Mouse (Mus musculus): ENCODE results near the gene 4930519G04Rik. TPM values are rescaled to one million over a fixed set of nuclear protein-coding genes. Genes with fewer than 3 reads are reported as not detected.
A peak's percentile ranks its signal among the peaks of the same experiment; 100 is the strongest.
"Not testable (repeated sequence)": the region's sequence is repeated elsewhere in the genome, so short reads cannot be mapped to it uniquely, and the experiment has no call there.

Gene 4930519G04Rik
- total RNA-seq (2021) = not detected
- long read RNA-seq, experiment 1 = 0 reads
- long read RNA-seq, experiment 2 = 0 reads

- intact Hi-C loops (cut with DNase I; ENCODE audit: low total_unique reads); DNase-seq: not testable (repeated sequence)
Observed at GRCm38 (mm10) chr5:114853364-114853763, at the start of gene 4930519G04Rik. Gene 4930519G04Rik (plus strand): TSS chr5:114853664.

DNA sequence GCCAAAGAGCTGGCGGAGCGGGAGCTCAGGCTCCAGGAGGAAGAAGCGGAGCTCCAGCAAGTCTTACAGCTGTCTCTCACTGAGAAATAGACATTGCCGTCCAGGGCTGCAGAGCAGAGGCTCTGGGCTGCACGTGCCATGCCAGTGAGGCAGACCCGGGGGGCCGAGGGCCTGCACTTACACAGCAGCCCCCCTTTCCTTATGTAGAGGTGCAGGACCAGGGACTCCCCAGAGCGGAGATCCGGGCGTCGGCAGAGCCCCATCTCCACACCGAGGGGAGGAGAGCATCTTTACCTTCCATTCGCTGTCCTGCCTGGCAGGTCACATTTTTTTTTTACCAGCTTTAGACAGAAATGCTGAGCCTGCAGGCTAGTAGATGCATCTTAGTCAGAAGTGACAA lies 49.1 kb upstream of the 4930519G04Rik start:
- intact Hi-C loops (cut with DNase I; ENCODE audit: low total_unique reads) = no loop called here

DNA sequence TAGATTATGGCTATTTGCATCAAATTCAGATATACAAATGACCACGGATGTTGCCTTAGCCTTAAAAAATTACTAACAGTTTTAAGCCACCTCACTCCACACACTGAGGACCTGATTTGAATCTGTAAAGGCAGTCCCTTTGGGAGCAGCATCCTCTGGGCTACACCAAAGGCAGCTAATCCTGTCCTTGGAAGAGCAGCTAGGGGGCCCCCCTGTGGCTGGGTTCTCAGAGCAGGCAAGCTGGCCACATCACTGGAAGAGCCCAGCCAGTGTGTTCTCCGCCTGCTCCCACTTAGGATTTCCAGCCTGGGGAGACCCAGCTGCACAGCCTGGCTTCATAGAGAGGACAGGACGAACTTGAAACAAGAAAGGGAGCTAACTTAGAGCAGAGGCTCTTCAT lies 48.5 kb upstream of the 4930519G04Rik start:
- DNase-seq = peak; percentile 54
- intact Hi-C loops (cut with DNase I; ENCODE audit: low total_unique reads) = no loop called here

More for the DNA sequence above, 49.1 kb upstream of the 4930519G04Rik start:
- no peak for DNase-seq

DNA sequence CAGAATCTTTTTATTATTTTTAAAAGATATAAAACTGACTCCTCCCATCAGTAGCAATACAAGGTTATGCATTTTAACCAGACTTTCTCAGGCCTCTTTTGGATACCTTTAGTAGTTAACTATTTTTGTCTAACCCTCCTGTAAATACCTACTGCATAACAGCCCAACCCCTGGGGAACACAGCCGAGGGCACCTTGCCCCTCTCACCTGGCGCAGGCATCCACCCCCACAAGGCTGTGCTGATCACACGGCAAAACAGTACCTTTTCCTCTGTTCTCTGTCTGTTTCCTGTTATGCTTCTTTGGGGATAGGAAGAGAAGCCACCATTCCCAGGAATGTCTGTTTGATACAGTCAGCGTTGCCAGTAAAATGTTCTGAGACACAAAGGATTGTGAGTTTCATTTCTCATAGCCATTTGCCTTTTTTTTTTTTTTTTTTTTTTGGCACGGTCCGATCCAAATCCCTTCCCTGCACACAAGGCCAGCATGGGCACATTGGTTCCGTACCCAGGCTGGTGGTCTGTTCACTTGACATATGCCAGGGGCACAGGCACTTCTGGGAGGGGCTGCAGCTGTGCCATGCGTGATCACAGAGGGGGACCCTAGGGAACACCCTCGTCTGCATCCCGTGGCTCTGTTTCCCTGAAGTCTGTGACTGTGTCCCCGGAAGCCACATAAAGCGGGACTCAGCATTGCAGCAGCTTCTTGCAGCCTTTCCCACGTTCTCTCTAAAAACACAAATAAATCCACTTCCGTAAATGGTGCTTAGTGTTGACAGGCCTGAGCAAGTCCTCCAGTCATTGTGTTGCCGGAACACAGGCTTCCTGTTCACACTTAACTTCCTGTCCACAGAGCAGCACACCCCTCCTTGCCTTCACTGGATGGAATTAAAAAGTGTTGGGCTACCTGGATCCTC lies 47.8 kb upstream of the 4930519G04Rik start:
- intact Hi-C loops (cut with DNase I; ENCODE audit: low total_unique reads) = no loop called here
- no peak for DNase-seq

DNA sequence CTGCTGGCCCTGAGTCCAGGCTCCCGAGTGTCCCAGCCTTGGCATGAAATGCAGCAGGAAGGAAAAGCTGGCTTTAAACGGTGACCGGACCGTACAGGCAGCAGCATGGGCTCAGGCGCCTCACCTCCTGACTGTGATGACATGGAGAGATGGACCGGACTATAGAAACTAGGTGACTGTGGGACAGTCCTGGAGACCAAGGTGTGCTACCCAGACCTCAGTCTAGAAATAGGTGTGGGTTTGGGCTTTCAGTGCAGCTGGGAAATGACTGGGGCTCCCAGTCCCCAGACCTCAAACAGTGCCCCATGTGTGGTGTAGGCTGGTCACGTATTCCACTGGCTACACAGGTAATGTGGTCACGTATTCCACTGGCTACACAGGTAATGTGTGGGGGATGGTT lies 46.8 kb upstream of the 4930519G04Rik start:
- DNase-seq = no peak
- intact Hi-C loops (cut with DNase I; ENCODE audit: low total_unique reads) = no loop called here

DNA sequence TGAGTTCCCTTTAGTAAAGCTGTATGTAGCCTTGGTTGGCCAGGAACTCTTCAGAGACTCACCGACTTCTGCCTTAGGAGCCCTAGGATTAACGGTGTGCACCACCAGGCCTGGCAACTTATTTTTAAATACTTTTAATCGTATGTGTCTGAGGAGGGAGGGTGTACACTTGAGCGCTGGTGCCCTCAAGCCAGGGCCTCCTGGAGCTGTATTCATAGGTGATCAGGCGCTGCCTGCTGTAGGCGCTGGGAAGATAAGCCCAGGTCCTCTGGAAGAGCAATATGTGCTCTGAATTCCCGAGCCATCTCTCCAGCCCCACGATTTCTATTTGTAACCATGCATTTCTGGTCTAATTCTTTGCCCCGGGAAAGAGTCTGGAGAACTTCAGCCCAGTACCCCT lies 46.4 kb upstream of the 4930519G04Rik start:
- intact Hi-C loops (cut with DNase I; ENCODE audit: low total_unique reads) = no loop called here
- DNase-seq = no peak

- no peak for DNase-seq
- intact Hi-C loops (cut with DNase I; ENCODE audit: low total_unique reads) = no loop called here
Observed at GRCm38 (mm10) chr5:114807468-114807867, 46.0 kb upstream of the 4930519G04Rik start.

DNA sequence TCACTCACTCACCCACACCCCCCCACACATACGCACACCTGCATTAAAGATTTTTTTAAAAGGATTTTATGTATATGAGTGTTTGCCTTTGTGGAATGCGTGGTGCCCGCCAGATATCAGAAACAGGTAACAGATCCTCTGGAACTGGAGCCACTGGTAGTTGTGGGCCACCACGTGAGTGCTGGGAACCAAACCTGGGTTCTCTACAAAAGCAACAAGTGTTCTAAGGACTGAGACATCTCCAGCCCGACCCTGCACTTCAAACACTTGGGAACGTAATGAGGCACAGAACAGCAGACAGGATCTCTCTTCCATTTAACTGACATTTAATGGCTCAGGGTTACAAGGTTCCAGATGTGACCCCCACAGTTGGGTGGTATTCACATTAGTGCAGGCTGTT lies 45.6 kb upstream of the 4930519G04Rik start:
- intact Hi-C loops (cut with DNase I; ENCODE audit: low total_unique reads) = no loop called here

GRCm38 (mm10) chr5:114808385-114808784 lies 45.1 kb upstream of the 4930519G04Rik start:
- intact Hi-C loops (cut with DNase I; ENCODE audit: low total_unique reads) = no loop called here
- no peak for DNase-seq

More for the DNA sequence above, 45.6 kb upstream of the 4930519G04Rik start:
- no peak for DNase-seq

DNA sequence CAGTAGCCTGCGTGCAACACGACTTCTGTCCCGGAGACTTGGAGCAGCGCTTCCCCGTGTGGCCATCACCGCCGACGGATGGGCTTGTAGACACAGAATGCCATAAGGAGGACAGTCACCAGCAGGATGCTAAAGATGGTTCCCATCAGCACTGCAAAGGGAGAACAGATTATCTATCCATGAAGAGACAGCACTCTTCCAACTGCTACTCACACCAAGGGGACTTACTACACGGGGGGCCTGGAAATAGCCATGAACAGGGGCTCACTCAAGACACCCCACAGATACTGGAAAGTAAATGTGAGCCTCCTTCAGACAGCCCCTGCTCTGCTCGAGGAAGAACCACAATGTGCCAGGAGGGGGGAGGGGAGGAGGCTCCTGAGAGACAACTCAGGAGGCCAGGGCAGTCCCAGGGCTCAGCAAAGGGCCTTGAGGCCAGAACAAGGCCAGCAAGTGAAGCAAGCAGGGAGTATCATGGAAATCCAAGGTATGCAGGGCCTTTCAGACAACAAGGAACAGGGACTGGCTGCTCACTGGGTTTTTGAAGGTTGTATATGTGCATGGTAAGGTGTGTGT lies 44.2 kb upstream of the 4930519G04Rik start:
- intact Hi-C loops (cut with DNase I; ENCODE audit: low total_unique reads) = no loop called here
- DNase-seq = no peak

GRCm38 (mm10) chr5:114809826-114810225 lies 43.6 kb upstream of the 4930519G04Rik start:
- intact Hi-C loops (cut with DNase I; ENCODE audit: low total_unique reads) = no loop called here
- no peak for DNase-seq

- intact Hi-C loops (cut with DNase I; ENCODE audit: low total_unique reads) = no loop called here
- peak; percentile 88 for DNase-seq
Observed at GRCm38 (mm10) chr5:114813525-114814181, 39.8 kb upstream of the 4930519G04Rik start.

- intact Hi-C loops (cut with DNase I; ENCODE audit: low total_unique reads) = no loop called here
- no peak for DNase-seq
Observed at GRCm38 (mm10) chr5:114816599-114816998, 36.9 kb upstream of the 4930519G04Rik start.

DNA sequence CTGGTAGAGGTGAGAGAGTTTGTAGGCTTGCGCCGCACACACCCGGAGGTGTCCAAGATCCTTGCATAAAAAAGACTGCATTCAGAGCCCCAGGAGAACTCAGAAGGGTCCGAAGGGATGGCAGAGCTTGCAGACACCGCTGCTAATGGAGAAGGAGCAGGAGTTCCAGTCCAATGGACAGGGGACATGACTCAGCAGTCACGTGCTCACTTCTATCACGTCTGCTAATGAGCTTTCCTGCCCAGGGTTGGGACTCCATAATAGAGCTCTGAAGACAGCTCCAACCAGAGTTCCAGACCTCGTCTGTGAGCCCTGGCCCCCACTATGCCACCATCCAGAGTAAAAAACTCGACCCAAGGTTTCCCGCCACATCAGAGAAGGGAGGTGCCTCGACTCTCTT lies 35.3 kb upstream of the 4930519G04Rik start:
- intact Hi-C loops (cut with DNase I; ENCODE audit: low total_unique reads) = no loop called here
- DNase-seq = no peak

DNA sequence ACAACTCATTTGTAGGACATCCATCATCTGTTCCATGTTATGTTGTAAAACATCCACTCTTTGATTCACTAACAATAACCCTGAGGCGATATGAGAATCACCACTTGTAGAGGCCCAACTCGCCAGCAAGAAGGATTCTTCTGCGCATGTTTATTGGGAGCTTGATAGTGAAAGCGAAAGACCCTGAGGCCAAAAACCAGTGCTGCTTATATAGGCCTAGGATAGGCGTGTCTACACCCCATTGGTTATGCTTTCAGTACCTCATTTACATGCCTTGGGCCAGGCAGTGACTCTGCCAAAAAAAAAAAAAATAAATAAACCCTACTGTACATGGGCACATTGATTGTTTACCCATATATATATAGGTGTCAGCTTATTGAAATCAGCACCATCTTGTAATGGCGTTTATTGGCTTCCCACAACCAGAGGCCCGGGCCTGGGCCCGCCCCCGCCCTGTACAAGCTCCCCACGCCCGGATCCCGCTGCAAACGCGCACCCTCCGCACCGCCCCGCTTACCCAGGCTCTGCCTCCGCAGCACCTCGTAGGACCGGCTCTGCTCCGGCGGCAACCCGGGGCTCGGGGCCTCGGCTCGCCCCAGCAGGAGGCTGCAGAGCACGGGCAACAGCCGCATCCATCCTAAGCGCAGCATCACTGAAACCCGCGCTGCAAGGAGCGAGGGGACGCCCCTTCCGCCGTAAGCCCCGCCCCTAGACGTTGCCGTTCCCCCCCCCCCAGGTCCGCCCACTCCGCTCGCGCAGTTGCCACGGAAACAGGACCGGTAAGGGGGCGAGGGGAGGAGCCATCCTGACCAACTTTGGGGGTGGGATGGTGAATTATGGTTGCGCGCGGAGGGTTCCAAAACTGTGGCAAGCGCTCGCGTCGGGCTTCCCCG lies 30.4 kb upstream of the 4930519G04Rik start, which contains the start of gene 1500011B03Rik:
Gene 1500011B03Rik, minus strand, starts transcription at position 673 of the 893 bp plus-strand sequence.
- intact Hi-C loops (cut with DNase I; ENCODE audit: low total_unique reads) = no loop called here

GRCm38 (mm10) chr5:114824197-114824596 lies 29.3 kb upstream of the 4930519G04Rik start:
- DNase-seq = no peak
- intact Hi-C loops (cut with DNase I; ENCODE audit: low total_unique reads) = no loop called here

More for the DNA sequence above, 30.4 kb upstream of the 4930519G04Rik start, which contains the start of gene 1500011B03Rik:
- DNase-seq = peak; percentile 79

DNA sequence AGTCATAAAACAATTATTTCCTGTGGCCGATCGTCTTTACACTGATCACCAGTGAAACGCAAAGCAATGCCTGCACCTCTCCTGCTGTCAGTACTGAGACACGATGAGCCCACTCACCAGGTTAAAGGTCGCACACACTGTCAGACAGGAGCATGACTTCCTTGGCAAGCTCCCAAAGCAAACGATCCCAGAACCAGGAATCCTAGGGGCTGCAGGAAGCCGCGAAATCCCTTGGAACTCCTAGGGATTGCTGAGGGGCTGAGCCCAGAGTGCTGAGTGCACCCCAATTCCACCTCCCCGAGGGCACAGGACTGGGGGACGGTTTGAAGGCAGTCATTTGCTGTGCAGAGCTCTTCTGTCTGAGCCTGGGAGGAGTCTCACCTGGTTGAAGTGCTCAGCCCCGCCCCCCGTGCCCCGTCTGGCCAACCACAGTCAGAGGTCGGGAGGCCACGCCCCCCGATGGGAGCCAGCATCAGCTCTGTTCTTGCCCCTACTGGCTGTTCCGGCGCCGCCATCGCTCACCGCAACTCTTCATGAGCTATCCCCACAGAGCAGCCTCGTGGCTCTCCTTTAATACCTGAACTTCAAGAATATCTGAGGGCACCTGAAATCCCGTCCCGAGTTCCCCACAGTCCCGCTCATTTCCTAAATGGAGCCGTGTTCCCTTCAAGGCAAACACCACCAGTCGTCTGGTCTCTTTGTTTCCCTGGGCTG lies 27.3 kb upstream of the 4930519G04Rik start:
- intact Hi-C loops (cut with DNase I; ENCODE audit: low total_unique reads) = no loop called here
- DNase-seq = peak; percentile 57

DNA sequence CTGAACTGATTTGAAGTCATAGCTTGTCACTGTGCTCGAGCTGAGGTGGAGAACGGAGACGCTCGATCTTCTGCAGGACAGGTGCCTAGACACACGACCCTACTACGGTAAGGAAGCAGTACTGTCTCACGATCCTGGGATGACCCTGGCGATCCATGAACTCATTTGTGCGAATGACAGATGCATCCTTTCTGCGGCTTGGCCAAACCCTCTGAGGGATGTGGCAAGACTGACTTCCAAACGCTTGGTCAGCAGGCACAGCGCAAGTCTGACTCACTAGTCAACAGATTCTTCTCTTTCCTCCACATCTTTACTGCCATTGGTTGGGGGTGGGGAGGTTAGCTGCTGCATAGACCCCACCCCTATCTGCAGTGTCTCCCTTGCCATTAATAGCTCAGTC lies 26.0 kb upstream of the 4930519G04Rik start:
- intact Hi-C loops (cut with DNase I; ENCODE audit: low total_unique reads) = no loop called here
- no peak for DNase-seq
